Mouse (Mus musculus): ENCODE measurements around the gene Lgals1. TPM values are rescaled to one million over a fixed set of nuclear protein-coding genes. Genes with fewer than 3 reads are reported as not detected.

Gene Lgals1
- 398 TPM for polyA plus RNA-seq (2017; shearing (Covaris generic))

DNA sequence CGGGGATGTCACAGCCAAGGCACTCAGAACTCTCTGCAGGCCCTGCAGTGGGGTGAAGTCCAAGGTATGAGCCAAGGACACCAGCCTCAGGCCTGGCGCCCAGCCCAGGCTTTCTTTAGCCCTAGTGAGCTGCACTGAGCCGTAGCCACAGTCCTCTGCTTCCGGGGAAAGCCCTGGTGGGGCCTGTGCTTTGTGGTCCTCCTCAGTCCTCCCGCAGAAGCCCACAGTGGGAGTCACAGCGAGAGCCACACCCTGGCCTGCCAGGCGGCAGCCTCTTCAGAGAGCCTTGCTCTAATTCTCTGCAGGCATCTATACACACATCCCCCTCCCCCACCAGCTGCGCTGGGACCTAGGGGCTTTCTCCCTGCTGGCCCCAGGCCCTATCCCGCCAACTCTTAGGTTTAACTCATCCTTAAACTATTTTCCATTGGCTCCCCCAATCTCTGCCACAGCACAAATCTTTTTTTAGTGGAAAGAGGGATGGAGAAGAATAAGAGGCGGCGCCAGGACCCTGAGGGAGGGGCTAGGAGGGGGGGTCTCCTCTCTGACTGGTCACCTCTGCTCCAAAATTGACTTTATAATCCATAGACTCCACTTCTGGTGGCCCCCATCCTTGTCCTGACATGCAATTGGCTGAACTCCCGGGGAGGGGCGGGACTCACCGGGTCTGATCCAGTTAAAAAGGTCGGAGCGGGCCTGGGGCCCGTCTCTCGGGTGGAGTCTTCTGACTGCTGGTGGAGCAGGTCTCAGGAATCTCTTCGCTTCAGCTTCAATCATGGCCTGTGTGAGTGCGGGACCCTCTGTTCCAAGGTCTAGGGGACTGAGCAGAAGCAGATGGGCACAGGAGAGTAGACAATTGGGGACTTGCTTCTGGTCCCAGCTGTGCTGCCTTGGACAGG lies at the start of gene Lgals1:
Gene Lgals1 (plus strand): TSS at position 705 of the 899 bp plus-strand sequence.

DNA sequence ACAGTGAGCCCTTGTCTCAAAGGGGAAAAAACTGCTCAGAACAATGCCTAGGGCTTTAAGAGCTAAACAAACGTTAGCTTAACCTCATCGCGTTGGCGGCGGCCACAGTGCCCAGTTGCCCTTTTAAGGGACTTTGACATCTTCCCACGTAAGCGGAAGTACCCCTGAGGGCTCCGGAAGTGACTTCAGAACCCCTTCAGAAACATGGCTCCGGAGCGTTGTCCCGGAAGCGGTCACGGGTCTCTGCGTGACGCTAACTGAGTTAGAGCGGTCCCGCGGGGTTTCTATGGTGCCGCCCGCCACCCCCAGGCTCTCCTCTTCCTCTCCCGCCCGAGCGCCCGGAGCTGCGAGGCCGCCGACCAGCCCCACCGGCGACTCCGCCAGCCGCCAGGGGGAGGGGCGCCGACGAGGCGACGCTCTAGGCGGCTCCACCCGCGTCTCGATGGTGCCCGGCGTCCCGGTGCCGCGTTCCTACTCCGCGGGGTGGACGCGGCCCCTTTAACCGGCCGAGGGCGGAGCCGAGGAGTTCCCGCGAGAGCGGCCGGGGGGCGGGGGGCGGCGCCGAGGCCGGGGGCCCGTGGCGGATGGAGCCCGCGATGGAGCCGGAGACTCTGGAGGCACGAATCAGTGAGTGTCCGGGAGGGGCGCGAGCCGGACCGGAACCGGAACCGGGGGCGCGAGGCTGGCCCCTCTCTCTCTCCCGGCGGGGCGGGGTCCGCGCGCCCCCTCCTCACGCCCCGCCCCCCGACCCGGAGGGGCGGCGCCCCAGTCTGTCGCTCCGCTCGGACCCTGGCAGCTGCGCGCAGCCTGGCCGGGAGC lies 49.3 kb upstream of the Lgals1 start, which contains the start of gene Gga1:
Gene Gga1 (plus strand): TSS at position 200 of the 819 bp plus-strand sequence.

DNA sequence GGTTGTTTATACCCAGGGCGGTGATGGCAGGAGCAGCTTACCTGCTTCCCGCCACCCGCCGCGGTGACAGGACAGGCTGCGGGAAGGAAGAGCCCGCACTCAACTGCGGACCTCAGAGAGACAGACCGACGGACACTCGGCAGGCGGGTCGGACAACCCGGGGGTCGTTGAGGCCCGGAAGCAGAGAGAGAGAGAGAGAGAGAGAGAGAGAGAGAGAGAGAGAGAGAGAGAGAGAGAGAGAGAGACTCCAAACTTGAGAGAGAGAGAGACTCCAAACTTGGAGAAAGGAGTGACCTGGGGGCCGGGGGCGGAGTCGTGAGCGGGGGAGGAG lies 27.2 kb upstream of the Lgals1 start, which contains the start of gene Gm49510:
Gene Gm49510 (plus strand): TSS at position 259 of the 331 bp plus-strand sequence.

DNA sequence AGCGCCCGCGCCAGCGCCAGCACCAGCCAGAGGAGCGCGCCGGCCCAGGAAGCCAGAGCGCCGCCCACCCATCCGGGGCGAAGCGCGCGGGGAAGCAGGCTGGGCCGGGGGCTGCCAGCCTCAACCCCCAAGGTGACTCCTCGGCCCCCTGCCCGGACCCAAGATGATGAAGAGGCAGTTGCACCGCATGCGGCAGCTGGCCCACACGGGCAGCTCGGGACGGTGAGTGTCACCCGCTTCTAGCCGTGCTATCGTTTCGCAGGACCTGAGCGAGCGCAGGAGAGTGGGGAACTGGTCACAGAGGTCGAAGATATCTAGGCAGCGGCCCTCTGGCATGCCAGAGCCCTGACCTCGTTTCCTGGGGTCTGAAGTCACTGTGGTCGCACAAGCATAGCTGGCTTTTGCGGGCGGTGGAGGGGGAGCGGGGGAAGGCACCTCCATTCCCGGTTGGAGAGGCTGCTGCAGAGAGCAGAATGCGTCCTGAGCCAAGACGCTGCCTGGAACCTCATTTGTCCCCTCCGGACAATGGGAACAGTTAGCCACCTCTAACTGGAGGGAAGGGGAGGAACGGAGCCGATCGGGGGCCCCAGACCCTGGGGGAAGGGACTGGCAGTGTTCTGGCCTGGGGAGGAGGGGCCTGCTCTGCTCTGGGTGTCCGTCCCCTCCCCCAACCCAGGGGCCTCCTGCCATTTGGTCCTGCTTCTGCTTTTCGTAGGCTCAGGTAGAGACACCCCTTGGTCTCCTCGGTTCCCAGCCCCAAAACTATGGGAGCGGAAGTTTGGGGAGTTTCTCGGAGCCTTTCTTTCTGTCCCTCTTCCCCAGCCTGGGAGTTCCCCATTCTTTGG lies 26.6 kb upstream of the Lgals1 start, which contains the start of gene Sh3bp1:
Gene Sh3bp1 (plus strand): TSS at position 29 of the 845 bp plus-strand sequence.

DNA sequence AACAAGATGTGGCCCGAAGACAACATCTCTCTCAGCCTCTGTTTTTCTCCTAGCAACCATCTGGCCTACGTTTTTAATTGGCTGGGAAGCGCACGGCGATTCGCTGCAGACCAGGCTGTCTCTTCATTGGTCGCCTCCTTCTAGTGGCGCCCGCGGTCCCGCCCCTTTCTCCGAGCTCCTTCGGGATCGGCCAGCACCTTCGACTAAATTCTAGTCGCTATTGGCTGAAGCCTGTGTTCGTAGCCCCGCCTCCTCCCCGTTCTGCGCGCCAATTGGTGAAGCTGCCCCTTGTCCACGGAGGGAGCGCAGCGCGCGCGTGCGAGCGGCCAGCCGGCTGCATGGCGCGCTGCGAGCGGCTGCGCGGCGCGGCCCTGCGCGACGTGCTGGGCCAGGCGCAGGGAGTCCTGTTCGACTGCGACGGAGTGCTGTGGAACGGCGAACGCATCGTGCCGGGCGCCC lies 12.9 kb upstream of the Lgals1 start, which contains the start of gene Pdxp:
Gene Pdxp (plus strand): TSS at position 288 of the 459 bp plus-strand sequence.

DNA sequence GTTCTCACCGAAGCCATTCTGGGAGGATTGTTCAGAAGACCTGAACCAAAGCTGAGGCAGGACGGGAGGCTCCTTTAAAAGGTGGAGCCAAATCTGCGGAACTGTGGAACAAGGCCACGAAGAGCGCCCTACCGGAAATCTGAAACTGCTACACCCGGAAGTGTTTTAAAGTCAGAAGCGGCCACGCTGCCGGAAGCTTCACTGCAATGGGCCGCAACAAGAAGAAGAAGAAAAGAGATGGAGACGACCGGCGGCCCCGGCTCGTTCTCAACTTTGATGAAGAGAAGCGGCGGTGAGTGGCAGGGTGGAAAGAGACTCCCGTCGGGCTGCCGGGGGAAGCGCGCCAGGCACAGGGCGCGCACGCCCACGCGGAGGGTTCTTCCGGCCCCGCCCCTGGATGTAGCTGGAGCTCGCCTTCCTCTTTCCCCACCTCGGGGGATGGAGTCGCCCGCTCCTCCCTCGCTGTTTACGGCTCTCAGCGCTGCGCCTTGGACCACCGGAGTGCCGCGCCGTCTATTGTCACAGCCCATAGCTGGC lies 8.3 kb downstream of the Lgals1 start, which contains the start of gene Nol12:
Gene Nol12 (plus strand): TSS at position 150 of the 537 bp plus-strand sequence.

DNA sequence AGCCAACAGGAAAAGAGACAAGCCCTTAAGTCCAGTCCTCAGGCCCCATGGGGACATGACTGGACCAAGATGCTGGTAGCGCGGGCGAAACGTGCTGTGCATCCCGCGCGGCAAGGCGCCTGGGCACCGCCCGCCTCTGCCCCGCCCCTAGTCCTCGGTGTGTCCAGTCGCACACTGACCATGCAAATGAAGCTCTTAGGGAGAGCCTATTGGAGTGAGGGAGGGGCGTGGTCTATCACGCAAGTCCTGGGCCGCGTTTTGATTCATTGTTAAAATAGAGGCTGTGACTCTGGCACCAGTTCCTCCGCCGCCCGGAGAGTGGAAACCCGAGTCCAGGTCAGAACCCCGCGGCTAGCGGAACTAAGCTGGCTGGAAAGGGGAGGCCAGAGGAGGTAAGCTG lies 21.1 kb downstream of the Lgals1 start, which contains the start of gene Triobp:
Gene Triobp (plus strand): TSS at position 68 of the 400 bp plus-strand sequence.

Other genes with a start within 250 kb of the Lgals1 start
- 0.12 TPM for gene Elfn2, start 208.0 kb upstream of the Lgals1 start, polyA plus RNA-seq (2017; shearing (Covaris generic))
- 120 TPM for gene Mfng, start 153.2 kb upstream of the Lgals1 start, polyA plus RNA-seq (2017; shearing (Covaris generic))
- gene Card10, start 123.7 kb upstream of the Lgals1 start, polyA plus RNA-seq (2017; shearing (Covaris generic)): 1.1 TPM
- 0.44 TPM for gene Cdc42ep1, start 84.1 kb upstream of the Lgals1 start, polyA plus RNA-seq (2017; shearing (Covaris generic))
- not detected for gene Lgals2, start 71.2 kb upstream of the Lgals1 start, polyA plus RNA-seq (2017; shearing (Covaris generic))
- gene Gga1, start 49.5 kb upstream of the Lgals1 start, polyA plus RNA-seq (2017; shearing (Covaris generic)): 68.8 TPM
- 1.9 TPM for gene Gm49510, start 27.1 kb upstream of the Lgals1 start, polyA plus RNA-seq (2017; shearing (Covaris generic))
- 128 TPM for gene Sh3bp1, start 27.0 kb upstream of the Lgals1 start, polyA plus RNA-seq (2017; shearing (Covaris generic))
- gene Pdxp, start 12.8 kb upstream of the Lgals1 start, polyA plus RNA-seq (2017; shearing (Covaris generic)): 11.9 TPM
- gene Nol12, start 8.2 kb downstream of the Lgals1 start, polyA plus RNA-seq (2017; shearing (Covaris generic)): 25.1 TPM
- gene Triobp, start 21.0 kb downstream of the Lgals1 start, polyA plus RNA-seq (2017; shearing (Covaris generic)): 51.9 TPM
- gene H1f0, start 101.7 kb downstream of the Lgals1 start, polyA plus RNA-seq (2017; shearing (Covaris generic)): 34.2 TPM
- not detected for gene Galr3, start 115.2 kb downstream of the Lgals1 start, polyA plus RNA-seq (2017; shearing (Covaris generic))
- 41.2 TPM for gene Ankrd54, start 136.2 kb downstream of the Lgals1 start, polyA plus RNA-seq (2017; shearing (Covaris generic))
- gene Eif3l, start 148.5 kb downstream of the Lgals1 start, polyA plus RNA-seq (2017; shearing (Covaris generic)): 99.7 TPM
- gene Micall1, start 182.2 kb downstream of the Lgals1 start, polyA plus RNA-seq (2017; shearing (Covaris generic)): 30.7 TPM
- gene Polr2f, start 214.3 kb downstream of the Lgals1 start, polyA plus RNA-seq (2017; shearing (Covaris generic)): 82.3 TPM
- gene 1700088E04Rik, start 214.5 kb downstream of the Lgals1 start, polyA plus RNA-seq (2017; shearing (Covaris generic)): 0.99 TPM
- 0.17 TPM for gene Sox10, start 238.5 kb downstream of the Lgals1 start, polyA plus RNA-seq (2017; shearing (Covaris generic))